Mouse (Mus musculus) embryonic fibroblast, embryonic 13.5 days (primary cell): ENCODE data around the gene Srr.

ENCODE experiments used
- CTCF ChIP-seq: IDR thresholded peaks from 2 replicates; pipeline ENCODE4 v1.5.1; 2011; ENCODE audit warnings: mild to moderate bottlenecking, control low read depth, low read length, moderate library complexity, borderline replicate concordance; ENCODE audit not compliant: insufficient read depth
- POLR2A ChIP-seq: IDR thresholded peaks from 2 replicates; pipeline ENCODE4 v1.6.1; 2011; ENCODE audit warnings: low read depth, mild to moderate bottlenecking, control low read depth, low read length, moderate library complexity

- no peak for TF ChIP-seq CTCF
- no peak; the same call in 1 of the 2 replicates for TF ChIP-seq POLR2A
These were observed 16.9 kb downstream of the Srr start for GRCm38 (mm10) chr11:74908618-74909399.
